Mouse (Mus musculus): ENCODE results near the gene Nrros.
"Not testable (repeated sequence)": the region's sequence is repeated elsewhere in the genome, so short reads cannot be mapped to it uniquely, and the experiment has no call there.

The Nrros gene

GRCm38 (mm10) chr16:32114968-32115695 is 50.3 kb downstream of the Nrros start:
- peak; percentile 65 for DNase-seq (ENCODE audit: inconsistent ontology term)

GRCm38 (mm10) chr16:32114406-32114805 is 51.0 kb downstream of the Nrros start:
- no peak for DNase-seq (ENCODE audit: inconsistent ontology term)

GRCm38 (mm10) chr16:32113541-32114218 is 51.7 kb downstream of the Nrros start:
- DNase-seq (ENCODE audit: inconsistent ontology term) = no peak

GRCm38 (mm10) chr16:32110951-32111699 is 54.3 kb downstream of the Nrros start:
- DNase-seq (ENCODE audit: inconsistent ontology term) = no peak

DNA sequence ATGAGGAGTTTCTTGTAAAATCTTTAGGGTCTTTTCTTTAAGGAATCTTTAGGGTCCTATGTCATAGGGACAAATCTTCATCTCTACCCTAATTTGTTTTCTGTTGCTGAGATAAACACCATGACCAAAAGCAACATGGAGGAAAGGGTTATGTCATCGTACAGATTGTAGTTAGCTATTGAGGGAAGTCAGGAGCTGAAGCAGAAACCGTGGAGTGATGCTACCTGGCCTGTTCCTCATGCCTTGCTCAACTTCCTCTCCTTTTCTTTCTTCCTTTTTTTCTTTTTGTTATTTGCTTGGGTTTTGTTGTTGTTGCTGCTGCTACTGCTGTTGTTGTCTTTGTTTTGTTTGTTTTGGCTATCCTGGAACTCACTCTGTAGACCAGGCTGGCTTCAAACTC is 56.8 kb downstream of the Nrros start:
- DNase-seq (ENCODE audit: inconsistent ontology term) = no peak

GRCm38 (mm10) chr16:32108170-32108569 is 57.2 kb downstream of the Nrros start:
- no peak for DNase-seq (ENCODE audit: inconsistent ontology term)

- no peak for DNase-seq (ENCODE audit: inconsistent ontology term)
Measured at GRCm38 (mm10) chr16:32107342-32108045, 57.9 kb downstream of the Nrros start.

DNA sequence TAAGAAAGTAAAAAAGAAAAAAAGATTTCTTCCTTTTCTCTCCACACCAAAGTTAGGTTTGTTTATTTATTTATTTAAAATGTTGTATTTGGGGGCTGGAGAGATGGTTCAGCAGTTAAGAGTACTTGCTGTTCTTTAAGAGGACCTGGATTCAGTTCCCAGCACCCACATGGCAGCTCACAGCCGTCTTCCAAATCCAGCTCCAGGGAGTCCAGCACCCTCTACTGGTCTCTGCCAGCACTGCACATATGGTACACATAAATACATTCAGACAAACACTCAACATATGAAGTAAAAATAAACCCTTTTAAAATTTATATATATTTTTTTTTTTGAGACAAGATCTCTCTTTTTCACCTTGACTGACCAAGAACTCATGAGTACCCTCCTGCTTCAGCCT is 59.7 kb downstream of the Nrros start:
- no peak for DNase-seq (ENCODE audit: inconsistent ontology term)

- no peak for DNase-seq (ENCODE audit: inconsistent ontology term)
Measured at GRCm38 (mm10) chr16:32102295-32102694, 63.1 kb downstream of the Nrros start.

- DNase-seq (ENCODE audit: inconsistent ontology term) = peak; percentile 97
Measured at GRCm38 (mm10) chr16:32099638-32100150, 65.7 kb downstream of the Nrros start, which contains the start of the genes Pigx and Cep19. Pigx (minus strand) TSS chr16:32099740. Cep19 (plus strand) TSS chr16:32099800.

- DNase-seq (ENCODE audit: inconsistent ontology term) = no peak
Measured at GRCm38 (mm10) chr16:32098897-32099637, 66.3 kb downstream of the Nrros start.

DNA sequence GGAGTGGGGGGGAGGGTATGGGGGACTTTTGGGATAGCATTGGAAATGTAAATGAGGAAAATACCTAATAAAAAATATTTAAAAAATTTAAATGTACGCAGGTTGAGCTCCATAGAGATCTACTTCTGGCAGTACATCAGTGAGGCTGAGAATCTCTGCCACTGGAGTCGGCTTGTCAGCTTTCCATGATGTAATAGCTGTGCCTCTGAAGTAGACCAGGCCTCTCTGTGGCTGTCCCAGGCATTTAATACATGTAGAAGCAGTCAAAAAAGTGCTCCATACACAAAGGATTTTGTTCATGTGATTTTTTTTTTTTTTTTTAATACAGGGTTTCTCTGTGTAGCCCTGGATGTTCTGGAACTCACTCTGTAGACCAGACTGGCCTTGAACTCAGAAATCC is 67.6 kb downstream of the Nrros start:
- DNase-seq (ENCODE audit: inconsistent ontology term) = not testable (repeated sequence)
